Mouse (Mus musculus) megakaryocyte, embryonic 14.5 days (primary cell): ENCODE data around the gene Ndufaf5.

ENCODE experiments used
- FLI1 ChIP-seq: IDR thresholded peaks from 2 replicates; pipeline ENCODE4 v1.6.1; 2012; ENCODE audit warnings: low read length, inconsistent platforms, mixed read lengths
- GATA1 ChIP-seq: IDR thresholded peaks from 3 replicates; pipeline ENCODE4 v1.6.1; 2012; ENCODE audit warnings: mixed read lengths, low read length, inconsistent platforms, borderline replicate concordance

GRCm38 (mm10) chr2:140215965-140216364, 45.5 kb downstream of the Ndufaf5 start:
- TF ChIP-seq GATA1 (no peak), FLI1 (no peak)
